Mouse (Mus musculus) heart, postnatal 25 days (tissue): ENCODE results near the gene Dnph1. TPM values are rescaled to one million over a fixed set of nuclear protein-coding genes. Genes with fewer than 3 reads are reported as not detected.

ENCODE experiments used
- DNase-seq: peaks from one replicate; pipeline ENCODE4 v3.0.0; 2022; ENCODE audit warnings: low spot score
- intact Hi-C: fragments of 180-260 bp; cut with DNase I; formaldehyde crosslinking; loops from one replicate; pipeline ENCODE4 v1.15.1; 2025
- total RNA-seq, 2 experiments: library from RNA; stranded (reverse); gene quantifications; 2 replicates each; pipeline ENCODE4 v1.2.3; 2021

Dnph1 gene
- total RNA-seq, 2 experiments from 2014 or later = 1.1 to 2.4 TPM

GRCm38 (mm10) chr17:46497956-46498355 lies 1.4 kb downstream of the Dnph1 start:
- intact Hi-C loops = no loop called here
- no peak for DNase-seq

- DNase-seq = no peak
- intact Hi-C loops = no loop called here
These were observed 6.3 kb downstream of the Dnph1 start for GRCm38 (mm10) chr17:46502775-46503174.

DNA sequence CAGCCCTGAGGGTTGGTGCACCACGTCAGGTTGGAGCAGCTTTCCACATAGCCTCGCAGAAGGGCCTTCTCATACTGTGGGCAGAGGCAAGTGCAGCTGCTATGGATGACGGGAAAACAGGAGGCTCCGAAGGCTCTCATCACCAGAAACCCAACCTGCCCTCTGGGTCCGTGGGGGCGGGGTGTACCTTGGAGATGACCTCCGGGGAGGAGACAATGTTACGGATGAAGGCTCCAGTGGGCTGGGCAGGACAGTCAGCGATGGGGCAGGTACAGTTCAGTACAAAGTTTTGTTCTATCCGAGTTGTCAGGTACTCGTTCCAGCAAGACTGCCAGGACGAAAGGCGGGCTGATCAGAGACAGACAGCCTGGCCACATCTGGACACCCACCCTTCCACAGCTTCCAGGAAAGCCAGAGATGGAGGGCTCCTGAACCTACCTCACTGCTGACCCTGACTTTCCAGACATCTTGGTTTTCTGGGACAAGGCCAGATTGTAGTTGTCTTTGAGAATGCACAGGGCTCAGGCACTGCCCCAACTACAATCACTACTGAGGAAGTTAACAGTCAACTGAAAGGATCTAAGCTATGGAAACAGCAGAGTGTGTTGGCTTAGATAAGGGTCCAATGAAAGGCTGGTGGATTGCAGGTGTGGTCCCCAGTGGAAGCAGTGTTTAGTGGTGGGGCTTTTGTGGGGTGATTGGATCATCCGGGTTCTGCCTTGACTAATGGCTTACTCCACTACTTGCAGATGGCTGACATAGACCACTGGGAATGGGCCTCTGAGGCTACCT lies 7.5 kb downstream of the Dnph1 start:
- DNase-seq = no peak
- intact Hi-C loops = no loop called here

GRCm38 (mm10) chr17:46505617-46506016 lies 9.1 kb downstream of the Dnph1 start:
- intact Hi-C loops = no loop called here
- DNase-seq = no peak

DNA sequence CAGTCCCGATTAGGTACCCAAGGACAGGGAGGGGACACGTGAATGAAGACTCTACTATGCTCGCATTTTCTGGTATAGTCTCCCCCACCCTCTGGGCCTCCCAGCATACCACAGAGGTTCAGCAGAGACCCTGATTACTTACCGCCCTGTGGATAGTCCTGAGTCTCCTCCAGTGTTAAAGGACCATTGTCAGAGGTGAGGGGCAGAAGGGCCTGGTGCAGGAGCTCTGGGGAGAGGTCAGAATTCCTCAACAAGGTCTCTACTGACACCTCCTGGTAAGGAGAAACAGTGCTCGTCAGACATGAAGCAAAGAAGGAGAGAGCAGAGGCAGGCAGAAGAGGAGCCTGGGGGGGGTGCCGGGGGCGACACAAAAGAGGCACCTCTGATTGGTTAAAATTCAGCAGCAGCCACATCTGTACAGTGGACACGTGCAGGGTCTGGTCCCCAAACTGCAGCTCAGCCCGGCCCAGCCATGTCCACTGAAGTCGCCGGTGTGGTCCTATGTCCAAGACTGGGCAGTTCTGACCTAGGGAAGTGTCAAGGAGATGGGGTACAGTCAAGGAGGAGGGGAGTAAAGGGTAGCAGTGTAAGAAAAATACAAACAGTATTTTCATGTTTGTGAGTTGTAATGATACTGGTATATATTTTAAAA lies 14.7 kb downstream of the Dnph1 start:
- DNase-seq = no peak
- intact Hi-C loops = loop anchor here (1.0 to 5.0 kb wide), 2 partner anchors 75 to 244 kb away; no protein-coding TSS in a partner anchor

DNA sequence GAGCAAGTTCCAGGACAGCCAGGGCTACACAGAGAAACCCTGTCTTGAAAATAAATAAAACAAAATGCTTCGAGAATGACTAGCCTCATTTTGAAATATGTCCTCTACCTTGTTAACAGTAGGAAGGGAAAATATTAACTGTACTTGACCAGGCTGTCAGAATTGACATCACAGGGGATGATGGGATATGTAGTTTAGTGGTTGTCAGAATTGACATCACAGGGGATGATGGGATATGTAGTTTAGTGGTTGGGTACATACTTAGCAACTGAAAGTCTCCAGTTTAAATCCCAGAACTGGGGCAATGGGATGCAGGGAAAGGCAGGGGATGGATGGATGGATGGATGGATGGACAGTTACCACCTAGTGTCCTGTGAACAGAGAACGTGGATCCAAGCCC lies 16.8 kb downstream of the Dnph1 start:
- intact Hi-C loops = loop anchor here (5.0 kb wide), 1 partner anchor 246 kb away; no protein-coding TSS in a partner anchor
- DNase-seq = no peak

GRCm38 (mm10) chr17:46519971-46520370 lies 23.5 kb downstream of the Dnph1 start:
- intact Hi-C loops = no loop called here
- no peak for DNase-seq

DNA sequence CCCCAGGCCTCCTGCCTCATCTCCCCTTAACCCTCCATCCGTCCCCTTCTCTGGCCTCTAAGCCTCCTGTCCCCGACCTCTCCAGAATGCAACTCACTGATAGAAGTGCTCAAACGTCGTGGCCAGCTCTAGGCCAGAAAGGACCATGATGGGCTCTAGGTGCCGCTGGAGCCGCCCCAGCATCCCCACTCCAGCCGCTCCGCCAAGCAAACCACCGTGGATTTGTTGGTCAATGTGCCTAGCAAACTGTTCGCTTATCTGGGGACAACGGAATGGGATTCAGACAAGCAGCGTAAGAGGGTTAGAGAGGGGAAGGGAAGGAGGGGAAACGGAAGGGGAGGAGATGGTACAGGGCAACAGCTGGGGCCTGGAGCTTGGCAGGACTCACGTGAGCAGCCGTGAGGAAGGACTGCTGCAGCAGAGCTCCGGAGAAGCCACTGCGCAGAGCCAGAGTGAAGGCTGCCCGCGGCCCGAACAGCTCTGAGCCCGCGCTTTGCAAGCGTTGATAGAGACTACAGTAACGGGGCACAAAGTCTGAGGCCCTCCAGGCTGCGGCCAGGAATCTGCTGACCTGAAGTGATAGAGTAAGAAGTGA lies 24.0 kb downstream of the Dnph1 start:
- intact Hi-C loops = no loop called here
- DNase-seq = no peak

DNA sequence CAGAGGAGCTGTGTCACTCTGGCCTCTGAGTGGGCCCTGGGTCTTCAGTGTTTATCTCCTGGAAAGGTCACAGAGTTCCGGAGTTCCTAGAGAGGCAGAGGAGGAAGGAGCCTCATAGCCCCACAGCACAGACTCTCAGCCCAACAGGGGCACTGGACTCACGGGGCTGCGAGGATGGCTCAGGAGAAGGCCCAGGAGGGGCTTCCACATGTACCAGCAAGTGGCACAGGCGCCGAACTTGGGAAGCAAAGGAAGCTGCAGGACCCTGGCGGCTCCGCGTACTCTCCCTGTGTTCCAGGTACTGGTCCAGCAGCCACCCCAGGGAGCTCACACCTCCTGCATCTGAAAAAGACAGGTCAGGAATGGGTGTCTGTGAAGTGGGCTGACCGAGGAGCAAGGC lies 24.7 kb downstream of the Dnph1 start:
- DNase-seq = no peak
- intact Hi-C loops = no loop called here

DNA sequence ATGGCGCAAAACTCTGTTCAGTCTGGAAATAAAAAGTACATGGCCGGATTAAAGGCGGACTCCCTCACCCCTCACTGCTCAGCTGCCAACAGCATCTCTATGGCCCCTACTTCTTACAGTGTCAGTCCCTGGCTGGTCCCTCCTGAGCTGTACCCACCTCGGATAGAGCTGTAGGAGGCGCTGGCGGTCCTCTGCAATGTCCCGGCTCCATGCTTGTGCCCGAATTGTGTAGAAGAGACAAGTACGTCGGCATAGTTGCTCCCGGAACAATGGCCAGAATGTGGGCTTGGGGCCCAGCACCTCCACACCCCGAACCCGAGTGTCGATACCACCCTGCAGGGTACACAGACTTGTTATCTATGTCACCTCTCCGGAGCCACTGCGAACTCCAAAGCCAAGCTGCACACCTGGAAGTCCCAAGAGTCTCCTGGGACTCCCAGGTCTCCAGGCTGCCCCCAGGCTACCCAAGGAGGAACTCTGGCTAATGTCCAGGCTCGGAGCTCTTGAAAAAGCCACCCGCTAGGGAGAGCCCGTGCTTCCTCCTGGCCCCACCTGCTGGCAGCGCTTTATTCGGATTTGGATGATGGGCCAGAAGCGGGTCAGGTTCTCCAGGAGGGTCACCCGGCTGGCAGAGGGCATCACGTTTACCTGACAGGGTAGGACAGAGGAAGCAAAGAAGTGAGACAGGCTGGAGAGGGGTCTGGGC lies 25.6 kb downstream of the Dnph1 start:
- intact Hi-C loops = no loop called here
- no peak for DNase-seq

- intact Hi-C loops = loop anchor here (1.0 to 5.0 kb wide), 3 partner anchors 64 to 187 kb away; partner anchors contain the start of gene Pex6
- DNase-seq = no peak
These were observed 28.6 kb downstream of the Dnph1 start for GRCm38 (mm10) chr17:46525065-46525464.

- DNase-seq = peak; percentile 44
- intact Hi-C loops = loop anchor here (1.0 to 5.0 kb wide), 3 partner anchors 64 to 187 kb away; partner anchors contain the start of gene Pex6
These were observed 29.2 kb downstream of the Dnph1 start for GRCm38 (mm10) chr17:46525579-46526307.

DNA sequence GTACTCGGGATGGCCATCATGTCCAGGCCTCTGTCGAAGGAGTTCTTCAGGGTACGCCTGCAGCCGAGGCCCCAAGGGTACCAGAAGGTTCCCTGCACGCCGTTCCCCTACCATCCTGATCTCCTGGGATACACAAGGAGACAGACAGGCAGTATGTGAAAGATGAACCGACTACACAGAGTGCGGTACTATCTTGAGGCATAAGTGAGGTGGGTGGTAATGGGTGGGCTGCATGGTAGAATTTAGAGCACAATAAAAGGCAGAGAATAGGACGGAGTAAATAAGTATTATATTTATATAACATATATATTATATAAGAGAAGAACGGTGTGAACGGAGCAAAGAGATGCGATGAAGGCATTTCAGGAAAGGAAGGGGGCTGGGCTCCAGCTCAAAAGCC lies 47.1 kb downstream of the Dnph1 start:
- intact Hi-C loops = no loop called here

DNA sequence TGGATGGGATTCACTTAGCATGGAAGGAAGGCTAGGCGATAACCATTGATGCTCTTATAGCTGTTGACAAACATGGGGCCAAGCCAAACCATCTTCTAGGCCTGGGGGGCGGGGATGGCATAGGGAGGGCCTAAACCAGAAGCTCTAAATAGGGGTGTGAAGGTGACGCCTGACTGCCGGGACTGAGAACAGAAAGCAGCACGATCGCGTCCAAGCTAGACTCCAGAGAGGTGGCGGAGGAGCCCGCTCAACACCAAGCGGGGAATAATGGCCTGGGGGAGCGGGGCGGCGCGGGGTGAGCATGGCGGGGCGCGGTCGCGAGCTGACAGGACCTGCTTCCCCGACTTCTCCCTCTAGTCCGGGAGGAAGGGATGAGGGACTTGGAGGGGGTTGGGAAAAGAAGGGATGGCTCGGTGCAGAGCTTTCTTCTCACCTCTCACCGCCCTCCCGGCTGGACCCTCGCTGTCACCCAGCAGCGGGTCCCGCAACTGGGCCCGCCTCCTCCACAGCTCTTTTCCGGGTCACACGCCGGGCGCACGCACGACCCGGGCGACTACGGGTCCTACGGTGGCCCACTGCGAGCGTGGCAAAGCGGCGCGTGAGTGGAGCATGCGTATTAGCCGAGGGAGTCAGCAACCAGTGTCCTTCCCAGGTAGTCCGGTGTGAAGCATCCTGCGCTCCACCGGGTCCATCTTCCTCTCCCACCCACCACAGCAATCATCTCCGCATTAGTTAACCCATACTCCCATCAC lies 49.5 kb downstream of the Dnph1 start, which contains the start of gene Cul9:
Cul9 (minus strand) TSS at position 576 of the 752 bp plus-strand sequence.
- intact Hi-C loops = no loop called here
- peak; percentile 57 for DNase-seq

More for the DNA sequence above, 47.1 kb downstream of the Dnph1 start:
- DNase-seq = no peak

DNA sequence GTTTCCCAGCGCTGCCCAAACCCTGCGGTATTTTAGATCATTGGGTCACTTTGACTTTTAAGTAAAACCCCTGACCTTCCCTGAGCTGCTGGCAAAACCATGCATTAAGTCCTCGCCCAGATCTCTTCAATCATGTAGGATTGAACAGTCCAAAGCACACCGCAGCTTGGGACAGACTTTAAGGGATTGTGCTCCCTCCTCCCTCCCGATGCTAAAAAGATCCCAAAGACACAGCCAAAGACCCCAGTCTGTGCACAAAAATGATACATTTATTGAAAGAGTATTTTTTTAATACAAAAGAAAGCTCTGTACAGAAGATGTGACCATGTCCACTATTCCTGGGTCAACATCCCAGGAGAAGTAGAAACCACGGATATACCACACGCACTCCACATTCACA lies 50.1 kb downstream of the Dnph1 start:
- no peak for DNase-seq
- intact Hi-C loops = no loop called here

DNA sequence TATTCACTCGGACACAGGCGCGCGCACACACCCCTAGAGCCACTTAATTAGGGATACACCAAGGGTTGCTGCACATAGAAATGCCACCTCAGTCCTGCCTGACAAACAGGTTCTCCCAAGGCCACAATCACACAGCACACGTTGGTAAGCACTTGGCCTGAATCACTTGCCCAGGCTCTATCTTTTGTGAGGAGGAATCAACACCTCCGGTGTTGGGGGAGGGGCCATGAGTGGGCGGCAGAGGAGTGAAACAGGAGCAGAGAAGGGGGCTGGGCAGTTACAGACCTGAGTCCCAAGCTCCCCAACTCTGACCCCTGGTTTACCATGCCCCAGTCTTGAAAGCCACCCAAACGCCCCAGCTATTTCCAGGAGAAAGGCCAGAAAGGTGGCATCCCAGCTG lies 50.5 kb downstream of the Dnph1 start:
- intact Hi-C loops = no loop called here

DNA sequence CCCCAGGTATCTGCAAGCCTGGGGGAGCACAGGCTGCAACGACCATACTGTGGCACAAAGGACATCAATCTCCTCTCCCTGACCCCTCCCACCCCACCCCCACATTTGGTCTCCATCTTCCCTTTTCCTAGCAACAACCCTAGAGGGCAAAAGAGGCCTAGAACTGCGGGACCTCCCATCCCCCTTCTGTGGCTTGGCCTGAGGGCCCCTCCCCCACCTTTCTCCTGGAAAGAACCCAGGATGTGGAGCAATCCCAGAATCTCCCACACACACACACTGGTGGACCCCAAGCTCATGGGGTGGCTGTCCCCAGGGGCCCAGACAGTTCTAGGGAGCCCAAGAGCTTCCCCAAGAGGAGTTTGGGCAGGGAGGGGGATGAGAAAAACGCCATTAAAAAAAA lies 51.4 kb downstream of the Dnph1 start:
- intact Hi-C loops = no loop called here
- no peak for DNase-seq

More for the DNA sequence above, 50.5 kb downstream of the Dnph1 start:
- no peak for DNase-seq

GRCm38 (mm10) chr17:46548741-46549140 lies 52.2 kb downstream of the Dnph1 start:
- intact Hi-C loops = no loop called here

DNA sequence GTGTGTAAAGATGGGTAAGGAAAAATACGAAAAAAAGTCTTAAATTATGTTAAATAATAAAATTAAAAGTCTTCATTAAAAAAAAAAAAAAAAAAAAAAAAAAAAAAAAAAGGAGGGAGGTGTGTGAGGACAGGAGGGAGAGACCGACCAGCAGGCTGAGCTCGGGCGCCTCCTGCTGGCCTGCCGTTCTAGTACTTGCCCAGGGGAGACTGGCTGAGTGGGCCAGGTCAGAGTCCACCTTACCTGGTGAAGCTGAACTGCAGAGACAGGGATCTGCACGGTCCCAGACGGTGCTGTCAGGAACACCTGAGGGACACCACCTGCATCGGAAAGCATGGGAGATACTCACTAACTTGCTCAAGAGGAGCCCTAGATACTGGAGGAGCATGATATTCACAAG lies 52.7 kb downstream of the Dnph1 start:
- no peak for DNase-seq
- intact Hi-C loops = no loop called here

More at GRCm38 (mm10) chr17:46548741-46549140, 52.2 kb downstream of the Dnph1 start:
- no peak for DNase-seq
